Mouse (Mus musculus): ENCODE data around the gene Chchd3.

Chchd3 gene

GRCm38 (mm10) chr6:33059735-33060576, at the start of gene Chchd3:
Gene Chchd3, minus strand, starts transcription at chr6:33060260.
- DNase-seq (ENCODE audit: low spot score in 2 of 2), result peak; percentile 96 to 97

GRCm38 (mm10) chr6:33104661-33105060, 44.6 kb upstream of the Chchd3 start:
- no peak for DNase-seq (ENCODE audit: low spot score in 2 of 2)

GRCm38 (mm10) chr6:33098903-33099302, 38.8 kb upstream of the Chchd3 start:
- DNase-seq (ENCODE audit: low spot score in 2 of 2), result no peak

- no peak for DNase-seq (ENCODE audit: low spot score in 2 of 2)
Measured at GRCm38 (mm10) chr6:33094671-33095233, 34.7 kb upstream of the Chchd3 start.

GRCm38 (mm10) chr6:33080186-33080585, 20.1 kb upstream of the Chchd3 start:
- DNase-seq (ENCODE audit: low spot score in 2 of 2), result no peak

- no peak for DNase-seq (ENCODE audit: low spot score in 2 of 2)
Measured at GRCm38 (mm10) chr6:33078260-33078936, 18.3 kb upstream of the Chchd3 start.

GRCm38 (mm10) chr6:33066462-33066861, 6.4 kb upstream of the Chchd3 start:
- DNase-seq (ENCODE audit: low spot score in 2 of 2), result no peak

GRCm38 (mm10) chr6:33059276-33059675, 784 bp downstream of the Chchd3 start:
- no peak for DNase-seq (ENCODE audit: low spot score in 2 of 2)

- no peak for DNase-seq (ENCODE audit: low spot score in 2 of 2)
Measured at GRCm38 (mm10) chr6:33056392-33056791, 3.7 kb downstream of the Chchd3 start.

GRCm38 (mm10) chr6:33055663-33056062, 4.4 kb downstream of the Chchd3 start:
- no peak for DNase-seq (ENCODE audit: low spot score in 2 of 2)

- no peak for DNase-seq (ENCODE audit: low spot score in 2 of 2)
Measured at GRCm38 (mm10) chr6:33054946-33055345, 5.1 kb downstream of the Chchd3 start.

GRCm38 (mm10) chr6:33051642-33052041, 8.4 kb downstream of the Chchd3 start:
- no peak for DNase-seq (ENCODE audit: low spot score in 2 of 2)

GRCm38 (mm10) chr6:33049705-33050420, 10.2 kb downstream of the Chchd3 start:
- DNase-seq (ENCODE audit: low spot score in 2 of 2), result no peak

GRCm38 (mm10) chr6:33043480-33043879, 16.6 kb downstream of the Chchd3 start:
- DNase-seq (ENCODE audit: low spot score in 2 of 2), result no peak

- DNase-seq (ENCODE audit: low spot score in 2 of 2), result no peak
Measured at GRCm38 (mm10) chr6:33042880-33043279, 17.2 kb downstream of the Chchd3 start.

GRCm38 (mm10) chr6:33041978-33042377, 18.1 kb downstream of the Chchd3 start:
- DNase-seq (ENCODE audit: low spot score in 2 of 2), result no peak

- DNase-seq (ENCODE audit: low spot score in 2 of 2), result no peak
Measured at GRCm38 (mm10) chr6:33040360-33041090, 19.5 kb downstream of the Chchd3 start.

- DNase-seq (ENCODE audit: low spot score in 2 of 2), result no peak
Measured at GRCm38 (mm10) chr6:33032543-33032942, 27.5 kb downstream of the Chchd3 start.

- DNase-seq (ENCODE audit: low spot score in 2 of 2), result no peak
Measured at GRCm38 (mm10) chr6:33031631-33032030, 28.4 kb downstream of the Chchd3 start.

- no peak for DNase-seq (ENCODE audit: low spot score in 2 of 2)
Measured at GRCm38 (mm10) chr6:33028296-33028695, 31.8 kb downstream of the Chchd3 start.

GRCm38 (mm10) chr6:33025041-33025440, 35.0 kb downstream of the Chchd3 start:
- no peak for DNase-seq (ENCODE audit: low spot score in 2 of 2)
